Mouse (Mus musculus) intestine, embryonic 16.5 days (tissue): ENCODE measurements around the gene Padi2. TPM values are rescaled to one million over a fixed set of nuclear protein-coding genes. Genes with fewer than 3 reads are reported as not detected.
A peak's percentile ranks its signal among the peaks of the same experiment; 100 is the strongest.

Source experiments
- ATAC-seq: fragments of 200-750 bp; cut with Nextera tagmentation; 2 replicates; pipeline ENCODE4 v1.8.0; 2017; ENCODE audit warnings: moderate TSS enrichment, moderate library complexity
- H3K27ac ChIP-seq: fragments of 300-500 bp; sonication (generic); 2 replicates; pipeline ENCODE4 v1.5.1; 2014; ENCODE audit warnings: mild to moderate bottlenecking, low read length
- H3K27me3 ChIP-seq: fragments of 300-500 bp; sonication (generic); replicated peaks from 2 replicates; pipeline ENCODE4 v1.6.1; 2014; ENCODE audit warnings: low read length, control low read depth, mixed read lengths; ENCODE audit not compliant: control insufficient read depth, insufficient read depth
- H3K36me3 ChIP-seq: fragments of 300-500 bp; sonication (generic); 2 replicates; pipeline ENCODE4 v1.6.1; 2014; ENCODE audit warnings: low read length, control low read depth; ENCODE audit not compliant: control insufficient read depth, insufficient read depth
- H3K4me1 ChIP-seq: fragments of 300-500 bp; sonication (generic); 2 replicates; pipeline ENCODE4 v1.6.1; 2014; ENCODE audit warnings: low read length, control low read depth, mixed read lengths; ENCODE audit not compliant: control insufficient read depth, insufficient read depth
- H3K4me2 ChIP-seq: fragments of 300-500 bp; sonication (generic); 2 replicates; pipeline ENCODE4 v1.6.1; 2014; ENCODE audit warnings: low read depth, low read length, control low read depth
- H3K4me3 ChIP-seq: fragments of 300-500 bp; sonication (generic); 2 replicates; pipeline ENCODE4 v1.5.1; 2014; ENCODE audit warnings: mild to moderate bottlenecking, low read length
- H3K9ac ChIP-seq: fragments of 300-500 bp; sonication (generic); 2 replicates; pipeline ENCODE4 v1.6.1; 2014; ENCODE audit warnings: low read depth, low read length
- H3K9me3 ChIP-seq: fragments of 300-500 bp; sonication (generic); 2 replicates; pipeline ENCODE4 v1.6.1; 2016; ENCODE audit warnings: low read length, control low read depth; ENCODE audit not compliant: control insufficient read depth
- WGBS: fragments of 180-500 bp; shearing (Covaris S2); extraction: QIAGEN DNeasy Blood & Tissue Kit; methylation state at CpG from one replicate; pipeline ENCODE4 v1.1.7; 2014; 5-methylcytosine and 5-hydroxymethylcytosine counted together
- polyA plus RNA-seq: library from polyadenylated mRNA; unstranded; fragments of >200 nt; fragmentation: Nextera tagmentation; extraction: Ambion mirVana; gene quantifications from 2 replicates; pipeline ENCODE4 v1.2.1, GENCODE M21; 2015

Padi2 gene
- polyA plus RNA-seq, 1 experiment from 2014 or later, result 3.0 TPM

- no peaks in the 10 kb centered on the region for H3K36me3 ChIP-seq
- H3K4me2 ChIP-seq, result no peak overlapping the region
- H3K27ac ChIP-seq, result no peak overlapping the region
- no peak overlapping the region for H3K9ac ChIP-seq
- H3K9me3 ChIP-seq, result no peaks in the 10 kb centered on the region
- no peak overlapping the region for H3K4me3 ChIP-seq
- WGBS, result 61% methylated on average over 6 of the region's 6 CpGs
- no peaks in the 10 kb centered on the region for H3K27me3 ChIP-seq
- peaks cover 23% of the 10 kb centered on the region for H3K4me1 ChIP-seq
- no peak for ATAC-seq
Measured at GRCm38 (mm10) chr4:140958319-140958718, 52.2 kb downstream of the Padi2 start.

DNA sequence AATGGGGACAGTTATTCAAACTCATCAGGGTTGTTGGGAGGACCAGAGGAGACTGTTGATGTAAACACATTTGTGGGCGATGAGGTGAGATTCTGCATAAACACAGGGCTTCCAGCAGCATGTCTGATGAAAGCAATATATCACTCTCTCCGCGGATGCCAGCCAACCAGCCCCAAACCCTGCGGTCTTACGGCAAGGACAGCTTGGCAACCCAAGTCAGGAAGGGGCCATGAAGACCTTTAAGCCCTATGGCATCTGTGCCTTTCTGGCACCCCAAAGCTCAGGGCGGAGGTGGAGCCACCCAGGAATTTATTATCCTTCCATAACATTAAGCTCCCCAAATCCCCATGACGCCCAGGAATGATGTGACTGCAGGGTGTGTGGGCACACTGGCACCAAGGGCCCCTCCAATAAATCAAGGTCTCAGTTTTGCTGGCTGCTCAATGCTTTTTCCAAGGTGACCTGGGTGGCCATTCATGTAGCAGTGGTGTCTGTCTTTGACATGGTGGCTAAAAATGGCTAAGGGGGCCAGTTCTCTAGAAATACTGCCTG lies 53.1 kb downstream of the Padi2 start:
- H3K4me1 ChIP-seq, result peaks cover 24% of the 10 kb centered on the region
- no peak for ATAC-seq
- no peaks in the 10 kb centered on the region for H3K27me3 ChIP-seq
- WGBS, result 78% methylated on average over 7 of the region's 7 CpGs
- H3K36me3 ChIP-seq, result no peaks in the 10 kb centered on the region
- H3K27ac ChIP-seq, result no peak overlapping the region
- H3K9me3 ChIP-seq, result no peaks in the 10 kb centered on the region
- no peak overlapping the region for H3K9ac ChIP-seq
- H3K4me2 ChIP-seq, result no peak overlapping the region
- H3K4me3 ChIP-seq, result no peak overlapping the region

DNA sequence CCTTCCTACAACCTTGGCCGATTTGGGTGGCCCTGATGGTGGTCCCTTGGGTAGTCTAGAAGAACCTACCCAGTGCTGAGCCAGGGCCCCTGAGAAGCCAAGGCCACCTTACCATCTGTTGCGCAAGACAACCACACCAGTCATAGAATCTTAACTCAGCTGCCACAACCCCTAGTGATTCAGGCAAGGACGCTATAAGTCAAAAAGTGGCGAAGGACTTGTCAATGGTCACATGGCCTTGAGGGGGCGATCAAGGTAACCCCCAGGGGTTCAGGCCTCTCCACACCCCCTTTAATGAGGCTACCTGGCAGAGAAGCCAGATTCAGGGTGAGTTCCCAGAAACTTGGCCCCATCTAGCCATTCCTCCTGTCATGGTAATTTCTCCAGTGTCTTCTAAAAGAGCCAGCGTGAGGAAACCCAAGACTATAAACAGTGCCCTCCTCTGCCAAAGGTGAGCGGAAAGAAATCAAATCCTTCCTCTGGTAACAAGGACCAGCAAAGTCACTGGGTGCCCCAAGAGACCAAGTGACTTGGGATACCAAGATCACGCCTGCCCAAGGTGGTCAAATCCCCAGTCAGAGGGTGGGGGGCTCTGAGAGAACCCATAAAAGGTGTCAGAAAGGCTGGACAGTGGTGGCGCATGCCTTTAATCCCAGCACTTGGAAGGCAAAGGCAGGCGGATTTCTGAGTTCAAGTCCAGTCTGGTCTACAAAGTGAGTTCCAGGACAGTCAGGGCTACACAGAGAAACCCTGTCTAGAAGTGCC lies 53.8 kb downstream of the Padi2 start:
- H3K36me3 ChIP-seq, result no peaks in the 10 kb centered on the region
- no peak overlapping the region for H3K27ac ChIP-seq
- H3K9ac ChIP-seq, result peak overlapping the region; percentile 51; the same call in 1 of the 2 replicates
- no peak overlapping the region for H3K4me2 ChIP-seq
- H3K4me1 ChIP-seq, result peaks cover 27% of the 10 kb centered on the region
- 79% methylated on average over 10 of the region's 10 CpGs for WGBS
- H3K9me3 ChIP-seq, result no peaks in the 10 kb centered on the region
- no peak for ATAC-seq
- no peak overlapping the region for H3K4me3 ChIP-seq
- H3K27me3 ChIP-seq, result no peaks in the 10 kb centered on the region

- 2% methylated on average over 37 of the region's 37 CpGs for WGBS
- Histone ChIP-seq H3K9ac (peak within 1 kb of the TSS; percentile 90), H3K9me3 (no peaks in the 10 kb centered on the region), H3K27ac (peak within 1 kb of the TSS; percentile 83), H3K4me2 (peak within 1 kb of the TSS; percentile 74), H3K4me1 (peaks cover 27% of the 10 kb centered on the region), H3K36me3 (no peaks in the 10 kb centered on the region), H3K27me3 (no peaks in the 10 kb centered on the region), H3K4me3 (peak within 1 kb of the TSS; percentile 76)
- ATAC-seq, result peak; percentile 96
Measured at GRCm38 (mm10) chr4:140960781-140961466, 54.8 kb downstream of the Padi2 start, which contains the start of gene Sdhb. Gene Sdhb, plus strand, starts transcription at chr4:140961203.

DNA sequence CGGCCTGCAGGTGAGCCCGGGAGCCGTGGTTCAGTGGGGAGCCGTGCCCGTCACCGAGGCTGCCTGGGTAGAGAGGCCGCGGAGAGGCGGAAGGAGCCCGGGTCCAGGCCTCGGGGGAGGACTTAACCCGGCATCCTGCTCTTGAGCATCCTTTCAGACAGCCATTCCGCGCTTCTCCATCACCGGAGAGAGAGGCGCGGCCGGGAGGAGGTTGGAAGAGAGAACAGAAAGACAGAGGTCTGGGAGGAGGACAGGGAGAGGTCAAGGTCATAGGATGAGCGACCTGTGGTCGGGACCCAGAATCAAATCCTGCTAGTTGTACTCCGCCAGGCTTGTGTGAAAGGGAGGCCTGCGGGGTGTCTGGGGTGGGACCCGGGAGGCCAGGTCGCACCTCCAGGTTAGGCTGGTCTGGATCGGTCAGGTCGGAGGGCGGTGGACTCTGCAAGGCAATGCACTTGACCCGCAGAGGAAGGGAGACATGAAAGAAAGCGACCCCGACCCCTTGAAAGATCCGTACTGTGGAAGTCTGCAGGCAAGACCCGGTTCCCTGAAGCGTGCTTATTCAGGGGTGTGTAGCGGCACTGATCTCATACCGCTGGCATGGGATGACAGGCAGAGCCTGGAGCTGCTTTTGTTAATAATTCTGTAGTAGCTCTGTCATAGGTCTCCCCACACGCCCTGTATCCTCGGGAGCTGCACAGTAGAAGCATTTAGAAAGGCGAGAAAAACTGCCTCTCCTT lies 55.5 kb downstream of the Padi2 start:
- Histone ChIP-seq H3K27me3 (no peaks in the 10 kb centered on the region), H3K9ac (peak overlapping the region; percentile 90), H3K4me1 (peaks cover 27% of the 10 kb centered on the region), H3K27ac (peak overlapping the region; percentile 83), H3K36me3 (no peaks in the 10 kb centered on the region), H3K4me2 (peak overlapping the region; percentile 74), H3K4me3 (peak overlapping the region; percentile 76), H3K9me3 (no peaks in the 10 kb centered on the region)
- 1% methylated on average over 38 of the region's 38 CpGs for WGBS
- ATAC-seq, result peak; percentile 34

- Histone ChIP-seq H3K9ac (peak overlapping the region; percentile 90), H3K36me3 (no peaks in the 10 kb centered on the region), H3K4me3 (peak overlapping the region; percentile 76), H3K9me3 (no peaks in the 10 kb centered on the region), H3K27ac (peak overlapping the region; percentile 83), H3K4me2 (peak overlapping the region; percentile 74), H3K27me3 (no peaks in the 10 kb centered on the region), H3K4me1 (peaks cover 27% of the 10 kb centered on the region)
- 59% methylated on average over 8 of the region's 8 CpGs for WGBS
- ATAC-seq, result no peak
Measured at GRCm38 (mm10) chr4:140962207-140962909, 56.2 kb downstream of the Padi2 start.

GRCm38 (mm10) chr4:140962950-140963349 lies 56.8 kb downstream of the Padi2 start:
- H3K9ac ChIP-seq, result peak overlapping the region; percentile 49; the same call in 1 of the 2 replicates
- H3K36me3 ChIP-seq, result no peaks in the 10 kb centered on the region
- H3K27me3 ChIP-seq, result no peaks in the 10 kb centered on the region
- peak overlapping the region; percentile 76 for H3K27ac ChIP-seq
- WGBS, result 24% methylated on average over 5 of the region's 5 CpGs
- H3K4me1 ChIP-seq, result peaks cover 24% of the 10 kb centered on the region
- peak overlapping the region; percentile 74 for H3K4me2 ChIP-seq
- H3K9me3 ChIP-seq, result no peaks in the 10 kb centered on the region
- H3K4me3 ChIP-seq, result 0 out of 2 replicates have a peak overlapping the region, but pooled peaks have one; percentile 76
- ATAC-seq, result peak; percentile 19

DNA sequence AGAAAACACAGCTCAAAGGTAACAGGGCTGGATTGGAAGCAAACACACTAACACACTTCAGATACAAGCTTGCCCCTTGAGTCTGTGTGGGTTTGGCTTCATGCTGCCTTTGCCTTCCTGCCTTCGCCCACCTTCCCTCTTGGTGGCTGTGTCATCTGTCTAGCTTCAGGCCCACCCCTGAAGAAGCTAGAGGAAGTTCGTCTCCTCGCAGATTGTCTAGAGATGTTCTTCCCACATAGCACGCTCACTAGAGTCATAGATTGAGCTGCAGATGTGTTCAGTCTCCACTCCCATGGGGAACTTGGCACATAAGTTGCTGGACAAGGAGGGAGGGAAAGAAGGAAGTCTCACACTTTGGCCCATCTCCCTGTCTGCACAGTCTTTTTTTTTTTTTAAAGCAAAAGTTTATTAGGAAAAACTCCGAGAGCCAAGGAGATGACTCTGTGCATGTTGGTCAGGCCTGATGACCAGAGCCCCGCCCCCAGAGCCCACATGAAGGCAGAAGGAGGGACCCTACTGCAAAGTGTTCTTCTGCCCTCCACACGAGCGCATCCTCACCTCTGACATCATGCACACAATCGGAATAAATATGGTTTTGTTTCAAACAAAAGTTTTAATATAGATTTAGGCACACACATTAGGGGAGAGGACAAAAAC lies 57.9 kb downstream of the Padi2 start:
- no peak overlapping the region for H3K4me2 ChIP-seq
- WGBS, result 69% methylated on average over 9 of the region's 9 CpGs
- H3K27ac ChIP-seq, result peak overlapping the region; percentile 31
- peaks cover 24% of the 10 kb centered on the region for H3K4me1 ChIP-seq
- no peaks in the 10 kb centered on the region for H3K27me3 ChIP-seq
- no peak overlapping the region for H3K4me3 ChIP-seq
- H3K9me3 ChIP-seq, result no peaks in the 10 kb centered on the region
- no peaks in the 10 kb centered on the region for H3K36me3 ChIP-seq
- no peak for ATAC-seq
- no peak overlapping the region for H3K9ac ChIP-seq
